Mouse (Mus musculus) macrophage (primary cell): ENCODE measurements around the gene Cyp2w1. TPM values are rescaled to one million over a fixed set of nuclear protein-coding genes. Genes with fewer than 3 reads are reported as not detected.
"Not testable (repeated sequence)": the region's sequence is repeated elsewhere in the genome, so short reads cannot be mapped to it uniquely, and the experiment has no call there.

Experiments
- H3K27ac ChIP-seq: fragments of 350-480 bp; formaldehyde crosslinking; 2 replicates; pipeline ENCODE4 v1.9.0; 2021
- H3K36me3 ChIP-seq: fragments of 350-480 bp; formaldehyde crosslinking; 2 replicates; pipeline ENCODE4 v1.9.0; 2021; ENCODE audit errors: inconsistent target
- H3K4me3 ChIP-seq: fragments of 350-480 bp; formaldehyde crosslinking; 2 replicates; pipeline ENCODE4 v1.9.0; 2021; ENCODE audit errors: inconsistent target
- H3K79me2 ChIP-seq: fragments of 350-480 bp; formaldehyde crosslinking; 2 replicates; pipeline ENCODE4 v1.9.0; 2021; ENCODE audit errors: inconsistent target
- WGBS: methylation state at CpG from one replicate; pipeline ENCODE4 v1.1.7; 2026; ENCODE audit warnings: inconsistent platforms; ENCODE audit not compliant: missing documents; 5-methylcytosine and 5-hydroxymethylcytosine counted together
- polyA plus RNA-seq: library from polyadenylated mRNA; stranded (reverse); fragments of 250-400 nt; gene quantifications from 3 replicates; pipeline ENCODE4 v1.2.4, GENCODE M21; 2018; ENCODE audit warnings: inconsistent platforms

Cyp2w1 gene
- polyA plus RNA-seq, 1 experiment from 2014 or later, result not detected

DNA sequence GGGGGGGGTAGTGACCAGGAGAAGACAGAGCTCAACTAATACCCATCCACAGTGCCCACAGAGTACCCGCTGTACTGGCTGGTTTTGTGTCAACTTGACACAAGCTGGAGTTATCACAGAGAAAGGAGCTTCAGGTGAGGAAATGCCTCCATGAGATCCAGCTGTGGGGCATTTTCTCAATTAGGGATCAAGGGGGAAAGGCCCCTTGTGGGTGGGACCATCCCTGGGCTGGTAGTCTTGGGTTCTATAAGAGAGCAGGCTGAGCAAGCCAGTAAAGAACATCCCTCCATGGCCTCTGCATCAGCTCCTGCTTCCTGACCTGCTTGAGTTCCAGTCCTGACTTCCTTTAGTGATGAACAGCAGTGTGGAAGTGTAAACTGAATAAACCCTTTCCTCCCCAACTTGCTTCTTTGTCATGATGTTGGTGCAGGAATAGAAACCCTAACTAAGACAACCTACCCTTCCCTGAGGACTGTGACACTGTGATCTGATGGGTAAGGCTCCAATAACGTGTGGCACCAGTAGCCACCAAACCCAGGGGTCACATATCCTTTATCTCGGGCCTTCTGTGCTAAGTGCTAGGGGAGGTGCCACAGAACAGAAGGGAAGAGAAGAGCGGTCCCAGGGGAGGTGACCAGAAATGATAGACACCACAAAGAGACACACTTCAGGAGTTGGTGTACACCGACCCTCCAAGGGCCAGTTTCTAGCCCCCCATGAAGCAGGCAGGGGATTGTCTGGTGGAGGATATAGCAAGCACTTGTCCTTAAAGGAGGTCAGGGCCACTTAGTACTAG lies 38.1 kb downstream of the Cyp2w1 start:
- H3K4me3 ChIP-seq, H3K27ac ChIP-seq: not testable (repeated sequence)
- Histone ChIP-seq H3K79me2 (peaks cover 100% of the 10 kb centered on the region), H3K36me3 (peaks cover 63% of the 10 kb centered on the region)
- 85% methylated on average over 4 of the region's 5 CpGs for WGBS

DNA sequence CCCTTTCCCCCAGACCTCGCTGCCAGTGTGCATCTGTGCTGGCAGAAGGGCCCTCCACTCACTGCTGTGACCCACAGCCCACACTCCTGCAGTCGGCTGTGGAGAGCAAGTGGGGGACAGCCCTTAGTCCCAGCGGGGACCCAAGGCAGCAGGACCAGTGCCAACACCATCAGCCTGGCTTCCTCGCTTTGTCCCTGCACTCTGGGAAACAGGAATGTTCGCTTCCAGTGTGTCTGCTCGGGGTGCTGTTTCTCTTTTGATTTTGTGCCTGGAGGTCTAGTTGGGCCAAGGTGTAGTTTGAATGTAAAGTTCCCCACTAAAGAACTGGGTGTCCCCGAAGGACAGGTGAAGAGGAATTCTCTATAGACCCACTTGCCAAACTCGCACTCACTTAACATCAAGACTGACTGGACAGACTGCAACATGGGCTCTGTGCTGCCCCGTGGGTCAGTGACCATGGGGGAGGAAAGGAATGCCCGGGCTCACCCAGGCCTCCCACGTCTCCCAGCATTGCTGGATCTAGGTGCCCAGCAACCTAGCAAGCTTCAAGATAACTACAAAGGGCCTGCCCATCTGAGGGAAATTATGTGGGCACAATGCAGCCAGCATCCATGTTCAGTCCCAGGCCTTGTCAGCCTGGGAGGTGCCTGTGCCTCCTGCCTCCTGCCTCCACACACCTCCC lies 39.0 kb downstream of the Cyp2w1 start:
- Histone ChIP-seq H3K79me2 (peaks cover 99% of the 10 kb centered on the region), H3K4me3 (no peak overlapping the region), H3K27ac (no peak overlapping the region), H3K36me3 (peaks cover 55% of the 10 kb centered on the region)
- 90% methylated on average over 10 of the region's 11 CpGs for WGBS

- Histone ChIP-seq H3K4me3 (no peak overlapping the region), H3K79me2 (peaks cover 99% of the 10 kb centered on the region), H3K27ac (no peak overlapping the region), H3K36me3 (peaks cover 55% of the 10 kb centered on the region)
- WGBS, result 93% methylated on average over 36 of the region's 37 CpGs
Measured at GRCm38 (mm10) chr5:139392219-139393196, 40.1 kb downstream of the Cyp2w1 start.

GRCm38 (mm10) chr5:139393197-139393588 lies 40.8 kb downstream of the Cyp2w1 start:
- Histone ChIP-seq H3K27ac (no peak overlapping the region), H3K4me3 (no peak overlapping the region), H3K79me2 (peaks cover 99% of the 10 kb centered on the region), H3K36me3 (peaks cover 54% of the 10 kb centered on the region)
- 92% methylated on average over 16 of the region's 16 CpGs for WGBS

DNA sequence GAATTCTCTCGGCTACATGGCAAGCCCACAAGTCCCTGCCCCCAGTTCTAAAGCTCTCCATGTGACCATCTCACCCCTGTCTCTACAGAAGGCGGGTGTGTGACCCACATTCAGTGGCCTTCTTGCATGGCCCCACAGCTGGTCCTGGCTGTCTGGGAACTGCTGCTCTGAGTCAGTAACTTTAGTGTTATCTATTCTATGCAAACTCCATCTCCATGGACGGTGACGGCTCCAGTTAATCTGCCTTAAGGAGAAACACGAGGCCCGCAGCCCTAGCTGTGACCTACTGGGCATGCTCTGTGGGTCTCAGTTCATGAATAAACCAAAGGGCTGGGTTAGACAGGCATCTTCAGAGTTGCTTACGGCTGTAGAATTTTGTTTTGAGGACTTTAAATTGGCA lies 42.0 kb downstream of the Cyp2w1 start:
- peaks cover 99% of the 10 kb centered on the region for H3K79me2 ChIP-seq
- 94% methylated on average over 7 of the region's 7 CpGs for WGBS
- no peak overlapping the region for H3K4me3 ChIP-seq
- H3K36me3 ChIP-seq, result peaks cover 44% of the 10 kb centered on the region
- H3K27ac ChIP-seq, result no peak overlapping the region

- 85% methylated on average over 4 of the region's 4 CpGs for WGBS
- peaks cover 99% of the 10 kb centered on the region for H3K79me2 ChIP-seq
- no peak overlapping the region for H3K27ac ChIP-seq
- no peak overlapping the region for H3K4me3 ChIP-seq
- H3K36me3 ChIP-seq, result peaks cover 38% of the 10 kb centered on the region
Measured at GRCm38 (mm10) chr5:139395528-139395927, 43.1 kb downstream of the Cyp2w1 start.

- WGBS, result 86% methylated on average over 4 of the region's 4 CpGs
- Histone ChIP-seq H3K79me2 (peaks cover 99% of the 10 kb centered on the region), H3K4me3 (no peak overlapping the region), H3K36me3 (peaks cover 26% of the 10 kb centered on the region), H3K27ac (peak overlapping the region; percentile 12)
Measured at GRCm38 (mm10) chr5:139397359-139397916, 45.0 kb downstream of the Cyp2w1 start.

- H3K4me3 ChIP-seq, result no peak overlapping the region
- WGBS, result 24% methylated on average over 5 of the region's 5 CpGs
- peaks cover 99% of the 10 kb centered on the region for H3K79me2 ChIP-seq
- peak overlapping the region; percentile 12 for H3K27ac ChIP-seq
- peaks cover 19% of the 10 kb centered on the region for H3K36me3 ChIP-seq
Measured at GRCm38 (mm10) chr5:139397959-139398753, 45.7 kb downstream of the Cyp2w1 start.

- WGBS, result 93% methylated on average over 5 of the region's 5 CpGs
- H3K79me2 ChIP-seq, result peaks cover 98% of the 10 kb centered on the region
- H3K27ac ChIP-seq, result no peak overlapping the region
- H3K4me3 ChIP-seq, result no peak overlapping the region
- peaks cover 13% of the 10 kb centered on the region for H3K36me3 ChIP-seq
Measured at GRCm38 (mm10) chr5:139398786-139399185, 46.4 kb downstream of the Cyp2w1 start.

- H3K79me2 ChIP-seq, result peaks cover 91% of the 10 kb centered on the region
- no peak overlapping the region for H3K27ac ChIP-seq
- peaks cover under 1% of the 10 kb centered on the region; the same call in 1 of the 2 replicates for H3K36me3 ChIP-seq
- WGBS, result 92% methylated on average over 14 of the region's 14 CpGs
- H3K4me3 ChIP-seq, result no peak overlapping the region
Measured at GRCm38 (mm10) chr5:139399991-139400390, 47.6 kb downstream of the Cyp2w1 start.

GRCm38 (mm10) chr5:139402106-139402505 lies 49.7 kb downstream of the Cyp2w1 start:
- H3K4me3 ChIP-seq, result no peak overlapping the region

DNA sequence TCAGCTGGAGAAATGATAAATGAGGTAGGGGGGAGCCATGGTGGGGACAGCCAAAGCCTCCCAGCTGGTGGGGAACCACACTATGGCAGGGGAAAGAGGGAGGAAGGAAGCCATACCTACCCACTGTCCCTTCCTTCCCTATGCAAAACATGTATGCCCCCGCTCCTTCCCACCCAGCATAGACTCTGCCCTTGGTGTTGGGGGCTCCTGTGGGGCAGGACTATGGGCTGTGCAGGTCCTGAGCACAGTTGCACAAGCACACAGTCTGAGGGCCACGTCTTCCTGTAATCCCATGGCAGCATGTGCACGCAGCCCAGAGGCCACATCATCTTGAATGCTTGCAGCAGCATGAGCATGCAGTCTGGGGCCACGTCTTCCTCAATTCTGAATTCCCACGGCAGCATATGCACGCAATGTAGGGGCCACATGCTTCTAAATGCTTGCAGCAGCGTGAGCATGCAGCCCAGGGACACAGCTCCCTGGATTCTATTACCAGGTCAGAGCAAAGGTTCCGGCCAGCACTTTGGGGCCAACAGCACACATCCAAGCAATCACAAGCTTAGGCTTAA lies 51.4 kb downstream of the Cyp2w1 start:
- Histone ChIP-seq H3K79me2 (peaks cover 70% of the 10 kb centered on the region), H3K4me3 (peak overlapping the region; percentile 67; the same call in 1 of the 2 replicates), H3K27ac (peak overlapping the region; percentile 97), H3K36me3 (no peaks in the 10 kb centered on the region; the same call in 1 of the 2 replicates)
- WGBS, result 2% methylated on average over 7 of the region's 8 CpGs

More at GRCm38 (mm10) chr5:139402106-139402505, 49.7 kb downstream of the Cyp2w1 start:
- H3K79me2 ChIP-seq, result peaks cover 75% of the 10 kb centered on the region
- WGBS, result 100% methylated on average over 2 of the region's 2 CpGs
- no peak overlapping the region for H3K27ac ChIP-seq
- no peaks in the 10 kb centered on the region; the same call in 1 of the 2 replicates for H3K36me3 ChIP-seq

GRCm38 (mm10) chr5:139404801-139405401 lies 52.5 kb downstream of the Cyp2w1 start, which contains the start of gene C130050O18Rik:
TSS of gene C130050O18Rik (plus strand) at chr5:139405280.
- Histone ChIP-seq H3K4me3 (peak within 1 kb of the TSS; percentile 67), H3K79me2 (peaks cover 63% of the 10 kb centered on the region), H3K36me3 (no peaks in the 10 kb centered on the region; the same call in 1 of the 2 replicates), H3K27ac (peak within 1 kb of the TSS; percentile 97)
- 13% methylated on average over 6 of the region's 6 CpGs for WGBS
